Comparison of ENCODE assay signal across 8 mouse cellular contexts in genomic region chr6:47651385-47651718, GRCm38 (mm10). TPM values are rescaled to one million over a fixed set of nuclear protein-coding genes. Genes with fewer than 3 reads are reported as not detected.
DNase-seq lines count a peak whose midpoint lies in the region; ATAC-seq and TF ChIP-seq lines count a peak whose summit lies in the region.
"Not testable (repeated sequence)": the region's sequence is repeated elsewhere in the genome, so short reads cannot be mapped to it uniquely, and the experiment has no call there.

No protein-coding gene starts in this region.

- peak overlapping the region; percentile 65 for H3K4me2 ChIP-seq in forebrain, embryonic 12.5 days
- H3K4me2 ChIP-seq in heart, embryonic 14.5 days (ENCODE audit: low read length) = peak overlapping the region; percentile 87
- peak overlapping the region; percentile 75 for H3K4me2 ChIP-seq in intestine, embryonic 15.5 days (replicated peaks)
- peak overlapping the region; percentile 68 for H3K4me2 ChIP-seq in limb, embryonic 14.5 days (replicated peaks; ENCODE audit: low read depth, low read length, severe bottlenecking)
- peak overlapping the region; percentile 80 for H3K4me2 ChIP-seq in lung, postnatal 0 days (replicated peaks; ENCODE audit: low read depth, low read length)
- peak overlapping the region; percentile 90 for H3K4me2 ChIP-seq in myocyte (ENCODE audit: low read depth)

- H3K9me3 ChIP-seq in forebrain, embryonic 12.5 days; heart, embryonic 14.5 days (ENCODE audit: control insufficient read depth, low read length); intestine, embryonic 15.5 days; limb, embryonic 14.5 days (ENCODE audit: control insufficient read depth, low read length); lung, postnatal 0 days (ENCODE audit: low read length): not testable (repeated sequence)

- under 1% methylated on average over 22 of the region's 23 CpGs for WGBS in cerebellum, adult 2 months
- WGBS in forebrain, embryonic 12.5 days = 3% methylated on average over 22 of the region's 23 CpGs
- 2% methylated on average over 22 of the region's 23 CpGs for WGBS in heart, embryonic 14.5 days
- WGBS in intestine, embryonic 15.5 days = 3% methylated on average over 22 of the region's 23 CpGs
- 2% methylated on average over 22 of the region's 23 CpGs for WGBS in limb, embryonic 14.5 days
- WGBS in lung, postnatal 0 days = under 1% methylated on average over 22 of the region's 23 CpGs
- WGBS in thymus, adult 2 months = under 1% methylated on average over 22 of the region's 23 CpGs

- TF ChIP-seq EP300 in lung, postnatal 0 days (IDR thresholded peaks at IDR 0.05) = not testable (repeated sequence)

- ATAC-seq in forebrain, embryonic 12.5 days (ENCODE audit: low FRiP score); heart, embryonic 14.5 days (ENCODE audit: insufficient number of reproducible peaks, insufficient read depth, low FRiP score, low read depth): not testable (repeated sequence)
- peak; percentile 48 for ATAC-seq in intestine, embryonic 15.5 days
- ATAC-seq in limb, embryonic 14.5 days (ENCODE audit: low FRiP score, low read depth) = peak; percentile 42
- ATAC-seq in lung, postnatal 0 days = peak; percentile 28

- H3K79me2 ChIP-seq in myocyte (ENCODE audit: control insufficient read depth, insufficient read depth) = not testable (repeated sequence)

- 0 out of 2 replicates have a peak overlapping the region, but pooled peaks have one; percentile 5 for H3K27ac ChIP-seq in cerebellum, adult 2 months (ENCODE audit: insufficient read depth, low read length)
- 0 out of 2 replicates have a peak overlapping the region, but pooled peaks have one; percentile 42 for H3K27ac ChIP-seq in forebrain, embryonic 12.5 days
- H3K27ac ChIP-seq in heart, embryonic 14.5 days (replicated peaks in 1 of 2; ENCODE audit: control insufficient read depth in 1 of 2, insufficient read depth in 1 of 2, low read depth in 2 of 2, low read length in 2 of 2); limb, embryonic 14.5 days (replicated peaks; ENCODE audit: low read depth, low read length); thymus, adult 2 months (ENCODE audit: control insufficient read depth, insufficient read depth, low read length): not testable (repeated sequence)
- H3K27ac ChIP-seq in intestine, embryonic 15.5 days = peak overlapping the region; percentile 42; the same call in 1 of the 2 replicates
- H3K27ac ChIP-seq in lung, postnatal 0 days (ENCODE audit: low read length) = peak overlapping the region; percentile 27; the same call in 1 of the 2 replicates

- DNase-seq in cerebellum, adult 2 months; limb, embryonic 14.5 days (ENCODE audit: low spot score); lung, postnatal 0 days (ENCODE audit: low spot score); thymus, adult 2 months: not testable (repeated sequence)

- TF ChIP-seq CTCF in cerebellum, adult 2 months (IDR thresholded peaks at IDR 0.05; ENCODE audit: borderline replicate concordance, insufficient read depth, low read depth, low read length); lung, postnatal 0 days (IDR thresholded peaks at IDR 0.05); thymus, adult 2 months (IDR thresholded peaks at IDR 0.05; ENCODE audit: borderline replicate concordance, control insufficient read depth, extremely low read depth, insufficient read depth, low read length, poor library complexity): not testable (repeated sequence)

- H3K4me1 ChIP-seq in cerebellum, adult 2 months (ENCODE audit: control insufficient read depth, insufficient read depth, low read length); forebrain, embryonic 12.5 days; heart, embryonic 14.5 days (ENCODE audit: control insufficient read depth in 2 of 2, insufficient read depth in 2 of 2, low read length in 2 of 2); intestine, embryonic 15.5 days (replicated peaks); limb, embryonic 14.5 days (ENCODE audit: control insufficient read depth, insufficient read depth, low read length); lung, postnatal 0 days (ENCODE audit: insufficient read depth, low read depth, low read length); thymus, adult 2 months (replicated peaks; ENCODE audit: control insufficient read depth, insufficient read depth, low read length): not testable (repeated sequence)

- peak overlapping the region; percentile 3 for H3ac ChIP-seq in myocyte (ENCODE audit: control insufficient read depth, insufficient read length)

- peak overlapping the region; percentile 69 for H3K9ac ChIP-seq in forebrain, embryonic 12.5 days
- H3K9ac ChIP-seq in heart, embryonic 14.5 days (ENCODE audit: low read length) = peak overlapping the region; percentile 70
- H3K9ac ChIP-seq in intestine, embryonic 15.5 days = peak overlapping the region; percentile 62
- H3K9ac ChIP-seq in limb, embryonic 14.5 days (ENCODE audit: low read depth, low read length, severe bottlenecking) = peak overlapping the region; percentile 70
- H3K9ac ChIP-seq in lung, postnatal 0 days (replicated peaks; ENCODE audit: low read depth) = peak overlapping the region; percentile 39; the same call in 1 of the 2 replicates

- H3K4me3 ChIP-seq in cerebellum, adult 2 months (replicated peaks; ENCODE audit: insufficient read depth, low read depth, low read length) = peak overlapping the region; percentile 94
- peak overlapping the region; percentile 65 for H3K4me3 ChIP-seq in forebrain, embryonic 12.5 days (replicated peaks)
- H3K4me3 ChIP-seq in heart, embryonic 14.5 days (ENCODE audit: control insufficient read depth in 1 of 2, insufficient read depth in 1 of 2, low read depth in 1 of 2, low read length in 2 of 2) = peak overlapping the region; percentile 62 to 63
- H3K4me3 ChIP-seq in intestine, embryonic 15.5 days (replicated peaks) = peak overlapping the region; percentile 56
- peak overlapping the region; percentile 71 for H3K4me3 ChIP-seq in limb, embryonic 14.5 days (replicated peaks; ENCODE audit: low read length)
- peak overlapping the region; percentile 65 for H3K4me3 ChIP-seq in lung, postnatal 0 days (ENCODE audit: low read depth, low read length)
- H3K4me3 ChIP-seq in myocyte = peak overlapping the region; percentile 34
- H3K4me3 ChIP-seq in thymus, adult 2 months (ENCODE audit: control insufficient read depth, insufficient read depth, low read length) = peak overlapping the region; percentile 86

- not testable (repeated sequence) for H3K27me3 ChIP-seq in cerebellum, adult 2 months (ENCODE audit: control insufficient read depth, insufficient read depth, low read length); heart, embryonic 14.5 days (ENCODE audit: control insufficient read depth, insufficient read depth, low read length); intestine, embryonic 15.5 days (replicated peaks); limb, embryonic 14.5 days (ENCODE audit: control insufficient read depth, insufficient read depth, low read length); lung, postnatal 0 days (replicated peaks; ENCODE audit: insufficient read depth, low read length); thymus, adult 2 months (ENCODE audit: control insufficient read depth, insufficient read depth, low read length)
- peaks cover 12% of the 10 kb centered on the region; the same call in 1 of the 2 replicates for H3K27me3 ChIP-seq in forebrain, embryonic 12.5 days
- H3K27me3 ChIP-seq in myocyte (ENCODE audit: control insufficient read depth, insufficient read depth, insufficient read length) = peaks cover 23% of the 10 kb centered on the region

- not testable (repeated sequence) for H3K36me3 ChIP-seq in forebrain, embryonic 12.5 days (replicated peaks); heart, embryonic 14.5 days (ENCODE audit: control insufficient read depth, insufficient read depth, low read length); intestine, embryonic 15.5 days; limb, embryonic 14.5 days (ENCODE audit: control insufficient read depth, insufficient read depth, low read length); lung, postnatal 0 days (ENCODE audit: insufficient read depth, low read length); myocyte (ENCODE audit: control insufficient read depth, insufficient read depth); thymus, adult 2 months (ENCODE audit: control insufficient read depth, insufficient read depth, low read length)

- not testable (repeated sequence) for TF ChIP-seq POLR2A in cerebellum, adult 2 months (IDR thresholded peaks at IDR 0.05; ENCODE audit: borderline replicate concordance, insufficient read depth, low read length); myocyte (IDR thresholded peaks at IDR 0.05; ENCODE audit: insufficient read length, low read depth); thymus, adult 2 months (IDR thresholded peaks at IDR 0.05; ENCODE audit: control insufficient read depth, extremely low read depth, insufficient read depth, low read length, poor library complexity)
- 0 out of 2 replicates have a peak, but pooled peaks have one; percentile 1 for TF ChIP-seq POLR2A in limb, embryonic 14.5 days (IDR thresholded peaks at IDR 0.05; ENCODE audit: borderline replicate concordance, extremely low read depth, insufficient read depth, insufficient read length)

RNA-seq across cellular contexts. Expression of gene Ezh2, which starts 56.2 kb away (rescaled TPM):
- polyA plus RNA-seq in cerebellum, adult 2 months (2012; rRNA removed) = 24.3 and 24.4 TPM in 2 replicates
- polyA plus RNA-seq in forebrain, embryonic 12.5 days (2016; fragmentation: Nextera tagmentation; extraction: Ambion mirVana) = 259 and 267 TPM in 2 replicates
- 41.2 and 45.8 TPM in 2 replicates for polyA plus RNA-seq in heart, embryonic 14.5 days (2014; fragmentation: Nextera tagmentation; extraction: Ambion mirVana)
- polyA plus RNA-seq in intestine, embryonic 15.5 days (2015; fragmentation: Nextera tagmentation; extraction: Ambion mirVana) = 66.6 and 77.2 TPM in 2 replicates
- polyA plus RNA-seq in limb, embryonic 14.5 days (2012; rRNA removed) = 121 and 153 TPM in 2 replicates
- 81.0 and 84.6 TPM in 2 replicates for polyA plus RNA-seq in limb, embryonic 14.5 days (2014; fragmentation: Nextera tagmentation; extraction: Ambion mirVana)
- 22.5 and 25.3 TPM in 2 replicates for polyA plus RNA-seq in lung, postnatal 0 days (2015; fragmentation: Nextera tagmentation; extraction: Ambion mirVana)
- polyA plus RNA-seq in myocyte (2012; fragmentation: generic; extraction: Trizol) = 19.3 TPM
- polyA plus RNA-seq in thymus, adult 2 months (2012; rRNA removed) = 56.3 and 70.2 TPM in 2 replicates

Comparison
In these comparisons a context has a peak if more than half of its experiments do, and no peak if none do; other contexts are left out.
1. H3K4me3 ChIP-seq: peak in every context shown above with its lines; median percentile 94 in cerebellum, adult 2 months; 86 in thymus, adult 2 months; 71 in limb, embryonic 14.5 days; 65 in forebrain, embryonic 12.5 days; 65 in lung, postnatal 0 days; 62 in heart, embryonic 14.5 days; 56 in intestine, embryonic 15.5 days; 34 in myocyte.